Comparison of ENCODE assay signal across 11 mouse cellular contexts in the genomic region with DNA sequence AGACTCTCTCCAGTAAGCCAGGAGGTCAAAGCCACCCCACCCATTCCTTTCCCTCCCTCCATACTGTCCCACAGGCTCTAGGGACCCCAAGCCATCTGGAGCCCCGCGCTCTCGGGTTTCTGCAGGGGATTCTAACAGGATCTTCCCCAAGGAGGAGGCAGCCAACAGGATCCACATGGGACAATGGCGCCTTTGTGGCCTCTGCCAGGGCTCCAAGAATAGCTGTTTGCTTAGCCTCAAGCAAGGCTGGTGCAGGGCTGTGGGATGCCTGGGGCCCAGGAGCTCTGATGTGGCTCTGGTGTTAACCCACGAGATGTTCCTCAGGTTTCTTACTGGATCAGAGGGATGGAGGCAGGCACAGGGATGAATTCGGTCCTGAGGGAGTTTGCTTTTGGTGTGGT. TPM values are rescaled to one million over a fixed set of nuclear protein-coding genes. Genes with fewer than 3 reads are reported as not detected.
DNase-seq lines count a peak whose midpoint lies in the region; ATAC-seq and TF ChIP-seq lines count a peak whose summit lies in the region.
"Had no signal": no experiment of that assay in that cellular context is flagged by ENCODE, and none has a peak within 500 bp of the region (broad histone marks: within the 10 kb centered on the region; RNA-seq: fewer than 3 reads in every experiment).

No protein-coding gene starts in this region.

- H3K36me3 ChIP-seq in intestine, embryonic 14.5 days (ENCODE audit: control insufficient read depth, insufficient read depth, low read length) = no peaks in the 10 kb centered on the region
- H3K36me3 ChIP-seq in intestine, postnatal 0 days (ENCODE audit: control insufficient read depth, insufficient read depth) = no peaks in the 10 kb centered on the region
- no peaks in the 10 kb centered on the region for H3K36me3 ChIP-seq in limb, embryonic 10.5 days

- H3K9ac ChIP-seq in intestine, embryonic 14.5 days (ENCODE audit: low read length) = no peak overlapping the region
- no peak overlapping the region for H3K9ac ChIP-seq in intestine, postnatal 0 days (ENCODE audit: low read depth, low read length)

- TF ChIP-seq POLR2A in cerebellum, adult 2 months (IDR thresholded peaks at IDR 0.05; ENCODE audit: borderline replicate concordance, insufficient read depth, low read length) = no peak

- no peaks in the 10 kb centered on the region for H3K9me3 ChIP-seq in intestine, embryonic 14.5 days (ENCODE audit: control insufficient read depth, low read length)
- H3K9me3 ChIP-seq in intestine, postnatal 0 days (ENCODE audit: control insufficient read depth) = no peaks in the 10 kb centered on the region
- no peaks in the 10 kb centered on the region for H3K9me3 ChIP-seq in limb, embryonic 10.5 days (replicated peaks)

- peaks cover 4% of the 10 kb centered on the region; the same call in 1 of the 2 replicates for H3K4me1 ChIP-seq in cerebellum, adult 2 months (ENCODE audit: control insufficient read depth, insufficient read depth, low read length)
- no peaks in the 10 kb centered on the region; the same call in 1 of the 2 replicates for H3K4me1 ChIP-seq in intestine, embryonic 14.5 days (replicated peaks; ENCODE audit: control insufficient read depth, insufficient read depth, low read length)
- no peaks in the 10 kb centered on the region for H3K4me1 ChIP-seq in intestine, postnatal 0 days (replicated peaks; ENCODE audit: control insufficient read depth, insufficient read depth, low read length)
- H3K4me1 ChIP-seq in limb, embryonic 10.5 days = peaks cover 18% of the 10 kb centered on the region

- H3K4me2 ChIP-seq in intestine, embryonic 14.5 days (ENCODE audit: low read length) = no peak overlapping the region
- no peak overlapping the region for H3K4me2 ChIP-seq in intestine, postnatal 0 days (replicated peaks; ENCODE audit: low read depth)

- TF ChIP-seq CTCF in cerebellum, adult 2 months (IDR thresholded peaks at IDR 0.05; ENCODE audit: borderline replicate concordance, insufficient read depth, low read depth, low read length) = no peak
- TF ChIP-seq CTCF in intestine, postnatal 0 days (IDR thresholded peaks at IDR 0.05; ENCODE audit: low read depth) = no peak

- WGBS in cerebellum, adult 2 months = 38% methylated on average over 6 of the region's 6 CpGs
- WGBS in intestine, embryonic 14.5 days = 60% methylated on average over 6 of the region's 6 CpGs
- 65% methylated on average over 6 of the region's 6 CpGs for WGBS in intestine, postnatal 0 days
- 69% methylated on average over 6 of the region's 6 CpGs for WGBS in limb, embryonic 10.5 days

- peak in 1 of 2 experiments; percentile 20 for DNase-seq in cerebellum, adult 2 months
- DNase-seq in cerebellum, adult 11-12 months = no peak
- peak; percentile 55 for DNase-seq in intestine, embryonic 14.5 days (ENCODE audit: low spot score)
- DNase-seq in retina, postnatal 1 day = peak; percentile 37
- DNase-seq in retina, embryonic 14.5 days (ENCODE audit: low spot score) = no peak
- DNase-seq in limb, embryonic 10.5 days (ENCODE audit: low spot score) = no peak
- DNase-seq in kidney, adult 9 months = no peak
- DNase-seq: adrenal gland, postnatal 25 days; cerebellum, postnatal 25 days; lung, postnatal 14 days had no signal

- no peaks in the 10 kb centered on the region for H3K27me3 ChIP-seq in cerebellum, adult 2 months (ENCODE audit: control insufficient read depth, insufficient read depth, low read length)
- H3K27me3 ChIP-seq in intestine, embryonic 14.5 days (replicated peaks; ENCODE audit: control insufficient read depth, insufficient read depth, low read length) = no peaks in the 10 kb centered on the region
- H3K27me3 ChIP-seq in intestine, postnatal 0 days (replicated peaks; ENCODE audit: control insufficient read depth, insufficient read depth, low read length) = no peaks in the 10 kb centered on the region
- 0 out of 2 replicates have a peak, but pooled peaks cover 9% of the 10 kb centered on the region for H3K27me3 ChIP-seq in limb, embryonic 10.5 days (ENCODE audit: low read depth, poor library complexity, severe bottlenecking)

- peak overlapping the region; percentile 15; the same call in 1 of the 2 replicates for H3K27ac ChIP-seq in cerebellum, adult 2 months (ENCODE audit: insufficient read depth, low read length)
- H3K27ac ChIP-seq in intestine, embryonic 14.5 days (ENCODE audit: low read depth) = no peak overlapping the region
- no peak overlapping the region for H3K27ac ChIP-seq in intestine, postnatal 0 days (ENCODE audit: low read depth, low read length)
- H3K27ac ChIP-seq in limb, embryonic 10.5 days = peak overlapping the region; percentile 59; the same call in 1 of the 2 replicates

- no peak for ATAC-seq in intestine, embryonic 14.5 days (replicated peaks; ENCODE audit: low FRiP score, low TSS enrichment, low read depth)
- ATAC-seq in intestine, postnatal 0 days = no peak

- H3K4me3 ChIP-seq in cerebellum, adult 2 months (replicated peaks; ENCODE audit: insufficient read depth, low read depth, low read length) = no peak overlapping the region
- H3K4me3 ChIP-seq in intestine, embryonic 14.5 days (ENCODE audit: low read depth, low read length) = no peak overlapping the region
- no peak overlapping the region for H3K4me3 ChIP-seq in intestine, postnatal 0 days (ENCODE audit: low read depth, low read length)
- H3K4me3 ChIP-seq in limb, embryonic 10.5 days = no peak overlapping the region

RNA-seq across cellular contexts. Expression of gene Padi2, which starts 8.6 kb away (rescaled TPM):
- polyA plus RNA-seq in cerebellum, adult 2 months (2012; rRNA removed) = 22.2 and 25.2 TPM in 2 replicates
- polyA plus RNA-seq in intestine, embryonic 14.5 days (2014; fragmentation: Nextera tagmentation; extraction: Ambion mirVana) = 1.9 and 2.5 TPM in 2 replicates
- 1.1 and 1.2 TPM in 2 replicates for polyA plus RNA-seq in intestine, postnatal 0 days (2015; fragmentation: Nextera tagmentation; extraction: Ambion mirVana)
- polyA plus RNA-seq in limb, embryonic 10.5 days (2016; fragmentation: Nextera tagmentation; extraction: Ambion mirVana) = 0.05 and 0.33 TPM in 2 replicates

RNA-seq across cellular contexts. Expression of gene Sdhb, which starts 46.3 kb away (rescaled TPM):
- polyA plus RNA-seq in cerebellum, adult 2 months (2012; rRNA removed) = 320 and 325 TPM in 2 replicates
- polyA plus RNA-seq in intestine, embryonic 14.5 days (2014; fragmentation: Nextera tagmentation; extraction: Ambion mirVana) = 457 and 488 TPM in 2 replicates
- 588 and 627 TPM in 2 replicates for polyA plus RNA-seq in intestine, postnatal 0 days (2015; fragmentation: Nextera tagmentation; extraction: Ambion mirVana)
- 428 and 436 TPM in 2 replicates for polyA plus RNA-seq in limb, embryonic 10.5 days (2016; fragmentation: Nextera tagmentation; extraction: Ambion mirVana)

Comparison
In these comparisons a context has a peak if more than half of its experiments do, and no peak if none do; other contexts are left out.
1. DNase-seq: peak in intestine, embryonic 14.5 days (single experiment) and retina, postnatal 1 day (single experiment); none in cerebellum, adult 11-12 months (single experiment), retina, embryonic 14.5 days (single experiment), limb, embryonic 10.5 days (single experiment) and kidney, adult 9 months (single experiment).
2. H3K27ac ChIP-seq: peak in cerebellum, adult 2 months (single experiment) and limb, embryonic 10.5 days (single experiment); none in intestine, embryonic 14.5 days (single experiment) and intestine, postnatal 0 days (single experiment).